Mouse (Mus musculus) heart, postnatal 0 days (tissue): ENCODE data around the gene Slc26a10. TPM values are rescaled to one million over a fixed set of nuclear protein-coding genes. Genes with fewer than 3 reads are reported as not detected.
A peak's percentile ranks its signal among the peaks of the same experiment; 100 is the strongest.

Experiments used
- ATAC-seq: fragments of 200-750 bp; cut with Nextera tagmentation; 2 replicates; pipeline ENCODE4 v1.8.0; 2017; ENCODE audit warnings: low read depth, moderate number of reproducible peaks, moderate library complexity; ENCODE audit not compliant: insufficient read depth
- DNase-seq: peaks from one replicate; pipeline ENCODE4 v3.0.0-alpha.2; 2016; ENCODE audit warnings: low spot score
- H3K27ac ChIP-seq: fragments of 300-500 bp; sonication (generic); 2 replicates; pipeline ENCODE4 v1.5.1; 2014; ENCODE audit warnings: low read depth, mild to moderate bottlenecking
- H3K27me3 ChIP-seq: fragments of 300-500 bp; sonication (generic); 2 replicates; pipeline ENCODE4 v1.6.1; 2014; ENCODE audit warnings: low read length, mixed read lengths; ENCODE audit not compliant: control insufficient read depth, insufficient read depth
- H3K36me3 ChIP-seq: fragments of 300-500 bp; sonication (generic); replicated peaks from 2 replicates; pipeline ENCODE4 v1.6.1; 2014; ENCODE audit warnings: low read length, mixed read lengths; ENCODE audit not compliant: control insufficient read depth, insufficient read depth
- H3K4me1 ChIP-seq: fragments of 300-500 bp; sonication (generic); 2 replicates; pipeline ENCODE4 v1.6.1; 2014; ENCODE audit warnings: antibody characterized with exemption; ENCODE audit not compliant: control insufficient read depth, insufficient read depth
- H3K4me2 ChIP-seq: fragments of 300-500 bp; sonication (generic); 2 replicates; pipeline ENCODE4 v1.6.1; 2014; ENCODE audit warnings: low read depth, mild to moderate bottlenecking, low read length, moderate library complexity
- H3K4me3 ChIP-seq: fragments of 300-500 bp; sonication (generic); 2 replicates; pipeline ENCODE4 v1.5.1; 2014; ENCODE audit warnings: low read depth, low read length
- H3K9ac ChIP-seq: fragments of 300-500 bp; sonication (generic); replicated peaks from 2 replicates; pipeline ENCODE4 v1.6.1; 2014; ENCODE audit warnings: low read depth, low read length, mixed read lengths
- H3K9me3 ChIP-seq: fragments of 300-500 bp; sonication (generic); replicated peaks from 2 replicates; pipeline ENCODE4 v1.6.1; 2016; ENCODE audit warnings: low read length; ENCODE audit not compliant: control insufficient read depth
- CTCF ChIP-seq: IDR thresholded peaks from 2 replicates; pipeline ENCODE4 v1.5.1; 2016; ENCODE audit warnings: antibody characterized with exemption, control low read depth, low read depth
- EP300 ChIP-seq: IDR thresholded peaks from 2 replicates; pipeline ENCODE4 v1.6.1; 2016; ENCODE audit warnings: antibody characterized with exemption, low read depth
- WGBS: fragments of 180-500 bp; shearing (Covaris S2); extraction: QIAGEN DNeasy Blood & Tissue Kit; methylation state at CpG from one replicate; pipeline ENCODE4 v1.1.7; 2014; 5-methylcytosine and 5-hydroxymethylcytosine counted together
- polyA plus RNA-seq: library from polyadenylated mRNA; unstranded; fragments of >200 nt; fragmentation: Nextera tagmentation; extraction: Ambion mirVana; gene quantifications from 2 replicates; pipeline ENCODE4 v1.2.1, GENCODE M21; 2015
- total RNA-seq: library from RNA; depleted of rRNA; stranded (reverse); fragments of >200 nt; gene quantifications from 2 replicates; pipeline ENCODE4 v1.2.3, GENCODE M21; 2014; ENCODE audit warnings: low replicate concordance; rRNA removed

Slc26a10 gene
- total and polyA plus RNA-seq, 2 experiments from 2014 or later = 23.3 to 61.2 TPM

DNA sequence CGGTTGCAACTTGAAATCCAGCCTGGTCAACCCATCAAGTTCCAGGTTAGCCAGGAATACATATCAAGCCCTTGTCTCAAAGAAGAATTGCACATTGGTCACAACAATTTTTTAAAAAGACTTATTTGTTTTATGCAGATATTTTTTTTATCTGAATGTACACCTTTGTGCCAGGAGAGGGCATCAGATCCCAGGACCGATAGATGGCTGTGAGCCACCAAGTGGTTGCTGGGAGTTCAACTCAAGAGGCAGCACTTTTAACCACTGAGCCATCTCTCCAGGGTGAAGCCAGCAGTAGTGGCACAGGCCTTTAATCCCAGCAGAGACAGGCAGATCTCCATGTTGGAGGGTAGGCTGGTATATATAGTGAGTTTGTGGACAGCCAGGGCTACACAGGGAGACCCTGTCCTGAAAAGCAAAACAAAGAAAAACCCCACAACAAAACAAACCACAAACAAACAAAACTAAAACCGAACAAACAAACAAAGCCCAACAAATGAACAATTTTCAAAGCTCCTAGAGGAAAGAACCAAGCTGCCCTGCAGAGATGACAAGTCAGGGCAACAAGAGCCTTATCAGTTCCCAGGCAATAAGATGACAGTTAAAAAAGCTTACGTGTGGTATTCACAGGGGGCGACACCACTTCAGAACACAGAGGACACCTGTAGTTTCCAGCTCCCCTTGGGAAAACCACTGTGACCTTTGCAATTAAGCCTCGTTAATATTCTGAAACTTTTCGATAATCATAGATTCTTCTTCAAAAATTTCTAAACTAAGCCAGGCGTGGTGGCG is 55.0 kb downstream of the Slc26a10 start:
- no peaks in the 10 kb centered on the region for H3K36me3 ChIP-seq
- no peak for ATAC-seq
- no peaks in the 10 kb centered on the region for H3K27me3 ChIP-seq
- peak; percentile 35; the same call in 1 of the 2 replicates for TF ChIP-seq CTCF
- TF ChIP-seq EP300 = no peak
- H3K27ac ChIP-seq = no peak overlapping the region
- no peak overlapping the region for H3K4me3 ChIP-seq
- no peak for DNase-seq
- H3K4me1 ChIP-seq = peaks cover 3% of the 10 kb centered on the region; the same call in 1 of the 2 replicates
- WGBS = 65% methylated on average over 9 of the region's 9 CpGs
- H3K4me2 ChIP-seq = no peak overlapping the region
- no peaks in the 10 kb centered on the region for H3K9me3 ChIP-seq
- H3K9ac ChIP-seq = no peak overlapping the region

DNA sequence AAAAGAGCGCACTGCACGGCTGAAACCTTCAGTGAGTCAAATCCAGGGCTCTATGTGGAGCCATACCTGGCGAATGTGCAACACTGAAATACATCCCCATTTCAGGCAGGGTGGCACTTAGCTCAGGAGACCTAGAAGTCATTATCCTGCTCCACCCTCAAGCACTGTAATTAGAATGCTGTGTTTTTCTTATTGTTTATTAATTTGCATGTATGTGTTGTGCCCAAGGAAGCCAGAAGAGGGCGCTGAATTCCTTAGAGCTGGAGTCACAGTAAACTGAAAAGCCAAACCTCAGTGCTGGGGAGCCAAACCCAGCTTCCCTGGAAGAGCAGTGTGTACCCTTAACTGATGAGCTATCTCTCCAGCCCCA is 57.0 kb downstream of the Slc26a10 start:
- TF ChIP-seq CTCF (peak; percentile 69), EP300 (no peak)
- DNase-seq = peak; percentile 39
- peak overlapping the region; percentile 15 for H3K4me3 ChIP-seq
- ATAC-seq = no peak
- H3K9ac ChIP-seq = no peak overlapping the region
- no peaks in the 10 kb centered on the region for H3K9me3 ChIP-seq
- 8% methylated on average over 4 of the region's 4 CpGs for WGBS
- peak overlapping the region; percentile 53 for H3K4me2 ChIP-seq
- H3K27me3 ChIP-seq = no peaks in the 10 kb centered on the region
- no peak overlapping the region for H3K27ac ChIP-seq
- peaks cover 7% of the 10 kb centered on the region; the same call in 1 of the 2 replicates for H3K36me3 ChIP-seq
- peaks cover 3% of the 10 kb centered on the region; the same call in 1 of the 2 replicates for H3K4me1 ChIP-seq

DNA sequence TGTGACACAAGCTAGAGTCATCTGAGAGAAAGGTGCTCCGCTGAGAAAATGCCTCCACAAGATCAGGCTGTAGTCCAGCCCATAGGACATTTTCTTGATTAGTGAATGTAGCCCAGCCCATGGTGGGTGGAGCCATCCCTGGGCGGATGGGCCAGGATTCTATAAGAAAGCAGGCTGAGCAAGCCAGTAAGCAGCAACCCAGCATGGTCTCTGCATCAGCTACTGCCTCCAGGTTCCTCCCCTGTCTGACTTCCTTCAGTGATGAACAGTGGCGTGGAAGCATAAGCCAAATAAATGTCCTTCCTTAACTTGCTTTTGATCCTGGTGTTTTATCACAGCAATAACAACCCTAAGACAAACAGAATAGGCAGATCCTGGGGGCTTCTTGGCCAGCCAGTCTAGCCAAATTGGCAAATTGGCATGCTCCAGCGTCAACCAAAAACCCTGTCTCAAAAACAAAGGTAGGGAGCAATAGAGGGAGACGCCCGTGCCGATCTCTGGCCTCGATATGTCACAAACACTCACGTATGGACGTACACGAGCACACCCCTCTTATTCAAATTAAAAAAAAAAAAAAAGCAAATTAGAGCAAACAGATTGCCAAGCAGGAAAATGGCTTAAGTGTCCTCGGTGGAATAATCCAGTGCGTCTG is 57.5 kb downstream of the Slc26a10 start:
- H3K9ac ChIP-seq = no peak overlapping the region
- peaks cover 10% of the 10 kb centered on the region; the same call in 1 of the 2 replicates for H3K36me3 ChIP-seq
- peak overlapping the region; percentile 15 for H3K4me3 ChIP-seq
- no peak overlapping the region for H3K27ac ChIP-seq
- peaks cover 3% of the 10 kb centered on the region; the same call in 1 of the 2 replicates for H3K4me1 ChIP-seq
- DNase-seq (no peak), ATAC-seq (no peak)
- H3K4me2 ChIP-seq = peak overlapping the region; percentile 53
- TF ChIP-seq EP300 (no peak), CTCF (no peak)
- 19% methylated on average over 13 of the region's 13 CpGs for WGBS
- no peaks in the 10 kb centered on the region for H3K9me3 ChIP-seq
- H3K27me3 ChIP-seq = no peaks in the 10 kb centered on the region

DNA sequence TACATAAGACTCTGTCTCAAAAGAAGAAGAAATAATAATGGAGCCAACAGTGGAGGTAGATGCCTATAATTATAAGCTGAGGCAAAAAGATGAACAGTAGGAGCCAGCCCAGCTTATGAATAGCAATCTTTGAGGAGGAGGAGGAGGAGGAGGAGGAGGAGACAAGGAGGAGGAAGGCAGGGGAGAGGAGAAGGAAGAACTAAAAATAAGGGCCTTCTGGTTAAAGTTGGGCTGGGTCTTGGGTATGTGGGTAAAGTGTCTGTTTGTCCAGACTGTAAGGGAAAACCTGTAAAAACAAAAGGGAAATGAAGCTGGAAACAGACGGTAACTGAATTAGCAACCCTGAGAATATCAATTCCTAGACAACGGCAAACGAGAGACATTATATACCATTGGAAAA is 58.4 kb downstream of the Slc26a10 start:
- no peak overlapping the region for H3K27ac ChIP-seq
- DNase-seq = no peak
- no peaks in the 10 kb centered on the region for H3K9me3 ChIP-seq
- H3K9ac ChIP-seq = no peak overlapping the region
- H3K36me3 ChIP-seq = peaks cover 19% of the 10 kb centered on the region; the same call in 1 of the 2 replicates
- no peak for ATAC-seq
- TF ChIP-seq CTCF = no peak
- no peak for TF ChIP-seq EP300
- no peak overlapping the region for H3K4me3 ChIP-seq
- H3K4me2 ChIP-seq = no peak overlapping the region
- no peaks in the 10 kb centered on the region for H3K27me3 ChIP-seq
- H3K4me1 ChIP-seq = peaks cover 3% of the 10 kb centered on the region; the same call in 1 of the 2 replicates
- WGBS = 73% methylated on average over 3 of the region's 3 CpGs

Other genes with a start within 250 kb of the Slc26a10 start
- 137 and 155 TPM in 2 replicates for gene Ctdsp2, start 201.9 kb downstream of the Slc26a10 start, total RNA-seq
- gene Ctdsp2, start 201.9 kb downstream of the Slc26a10 start, polyA plus RNA-seq = 26.4 and 27.4 TPM in 2 replicates
- gene Avil, start 179.9 kb downstream of the Slc26a10 start, total RNA-seq = 0.04 and 1.9 TPM in 2 replicates
- gene Avil, start 179.9 kb downstream of the Slc26a10 start, polyA plus RNA-seq = 0.07 and 0.11 TPM in 2 replicates
- 81.3 and 82.5 TPM in 2 replicates for gene Tsfm, start 149.8 kb downstream of the Slc26a10 start, total RNA-seq
- 94.6 and 96.8 TPM in 2 replicates for gene Tsfm, start 149.8 kb downstream of the Slc26a10 start, polyA plus RNA-seq
- gene Mettl1, start 139.2 kb downstream of the Slc26a10 start, total RNA-seq = 9.2 and 16.2 TPM in 2 replicates
- gene Mettl1, start 139.2 kb downstream of the Slc26a10 start, polyA plus RNA-seq = 19.6 and 20.6 TPM in 2 replicates
- not detected in 2 replicates for gene Eef1akmt3, start 139.1 kb downstream of the Slc26a10 start, total RNA-seq
- 0.04 and 0.18 TPM in 2 replicates for gene Eef1akmt3, start 139.1 kb downstream of the Slc26a10 start, polyA plus RNA-seq
- gene Cyp27b1, start 132.4 kb downstream of the Slc26a10 start, total RNA-seq = not detected in 2 replicates
- 0.04 and 0.08 TPM in 2 replicates for gene Cyp27b1, start 132.4 kb downstream of the Slc26a10 start, polyA plus RNA-seq
- gene March9, start 120.5 kb downstream of the Slc26a10 start, total RNA-seq = 0.65 and 1.0 TPM in 2 replicates
- gene March9, start 120.5 kb downstream of the Slc26a10 start, polyA plus RNA-seq = 0.14 TPM in 2 replicates
- 457 and 539 TPM in 2 replicates for gene Cdk4, start 117.1 kb downstream of the Slc26a10 start, total RNA-seq
- gene Cdk4, start 117.1 kb downstream of the Slc26a10 start, polyA plus RNA-seq = 382 and 392 TPM in 2 replicates
- 104 and 117 TPM in 2 replicates for gene Tspan31, start 110.4 kb downstream of the Slc26a10 start, total RNA-seq
- 73.5 and 79.9 TPM in 2 replicates for gene Tspan31, start 110.4 kb downstream of the Slc26a10 start, polyA plus RNA-seq
- gene Agap2, start 105.4 kb downstream of the Slc26a10 start, total RNA-seq = 1.4 and 1.7 TPM in 2 replicates
- gene Agap2, start 105.4 kb downstream of the Slc26a10 start, polyA plus RNA-seq = 0.15 and 0.29 TPM in 2 replicates
- gene Os9, start 59.5 kb downstream of the Slc26a10 start, total RNA-seq = 39.8 and 45.2 TPM in 2 replicates
- gene Os9, start 59.5 kb downstream of the Slc26a10 start, polyA plus RNA-seq = 36.0 and 40.0 TPM in 2 replicates
- gene B4galnt1, start 15.4 kb downstream of the Slc26a10 start, total RNA-seq = 2.3 and 7.7 TPM in 2 replicates
- 0.72 and 0.82 TPM in 2 replicates for gene B4galnt1, start 15.4 kb downstream of the Slc26a10 start, polyA plus RNA-seq
- 20.8 and 44.2 TPM in 2 replicates for gene Arhgef25, start 9.4 kb upstream of the Slc26a10 start, total RNA-seq
- gene Arhgef25, start 9.4 kb upstream of the Slc26a10 start, polyA plus RNA-seq = 10.0 and 13.8 TPM in 2 replicates
- 44.4 and 64.1 TPM in 2 replicates for gene Dtx3, start 15.1 kb upstream of the Slc26a10 start, total RNA-seq
- 28.8 and 30.0 TPM in 2 replicates for gene Dtx3, start 15.1 kb upstream of the Slc26a10 start, polyA plus RNA-seq
- 22.4 and 23.7 TPM in 2 replicates for gene Pip4k2c, start 30.9 kb upstream of the Slc26a10 start, total RNA-seq
- 24.7 and 25.0 TPM in 2 replicates for gene Pip4k2c, start 30.9 kb upstream of the Slc26a10 start, polyA plus RNA-seq
- gene Kif5a, start 82.7 kb upstream of the Slc26a10 start, total RNA-seq = 0.12 and 0.27 TPM in 2 replicates
- 0.11 and 0.23 TPM in 2 replicates for gene Kif5a, start 82.7 kb upstream of the Slc26a10 start, polyA plus RNA-seq
- 175 and 197 TPM in 2 replicates for gene Dctn2, start 85.7 kb upstream of the Slc26a10 start, total RNA-seq
- 149 and 154 TPM in 2 replicates for gene Dctn2, start 85.7 kb upstream of the Slc26a10 start, polyA plus RNA-seq
- 8.3 and 8.7 TPM in 2 replicates for gene Mbd6, start 108.4 kb upstream of the Slc26a10 start, total RNA-seq
- gene Mbd6, start 108.4 kb upstream of the Slc26a10 start, polyA plus RNA-seq = 6.5 and 6.9 TPM in 2 replicates
- 48.9 and 68.9 TPM in 2 replicates for gene Mars, start 131.1 kb upstream of the Slc26a10 start, total RNA-seq
- gene Mars, start 131.1 kb upstream of the Slc26a10 start, polyA plus RNA-seq = 62.4 and 64.6 TPM in 2 replicates
- 0.73 and 0.97 TPM in 2 replicates for gene Arhgap9, start 141.3 kb upstream of the Slc26a10 start, total RNA-seq
- 1.4 and 1.8 TPM in 2 replicates for gene Arhgap9, start 141.3 kb upstream of the Slc26a10 start, polyA plus RNA-seq
- gene Gli1, start 161.3 kb upstream of the Slc26a10 start, total RNA-seq = 1.1 TPM in 1 of 2 replicates, not detected in the other
- gene Gli1, start 161.3 kb upstream of the Slc26a10 start, polyA plus RNA-seq = 0.51 and 0.59 TPM in 2 replicates
- gene Inhbe, start 173.8 kb upstream of the Slc26a10 start, total RNA-seq = not detected in 2 replicates
- not detected in 2 replicates for gene Inhbe, start 173.8 kb upstream of the Slc26a10 start, polyA plus RNA-seq
- not detected in 2 replicates for gene Inhbc, start 189.8 kb upstream of the Slc26a10 start, total RNA-seq
- not detected in 2 replicates for gene Inhbc, start 189.8 kb upstream of the Slc26a10 start, polyA plus RNA-seq
- gene R3hdm2, start 199.7 kb upstream of the Slc26a10 start, total RNA-seq = 35.4 and 42.8 TPM in 2 replicates
- 31.5 and 32.1 TPM in 2 replicates for gene R3hdm2, start 199.7 kb upstream of the Slc26a10 start, polyA plus RNA-seq